Mouse (Mus musculus) ZHBTc4 (cell line): ENCODE results near the gene Sgf29.
A peak's percentile ranks its signal among the peaks of the same experiment; 100 is the strongest.

ENCODE experiments used
- DNase-seq: peaks from one replicate; pipeline ENCODE4 v3.0.0-alpha.2; 2011; ENCODE audit warnings: low read depth, low spot score

Sgf29 gene

GRCm38 (mm10) chr7:126642545-126643243 lies 6.4 kb upstream of the Sgf29 start:
- no peak for DNase-seq

DNA sequence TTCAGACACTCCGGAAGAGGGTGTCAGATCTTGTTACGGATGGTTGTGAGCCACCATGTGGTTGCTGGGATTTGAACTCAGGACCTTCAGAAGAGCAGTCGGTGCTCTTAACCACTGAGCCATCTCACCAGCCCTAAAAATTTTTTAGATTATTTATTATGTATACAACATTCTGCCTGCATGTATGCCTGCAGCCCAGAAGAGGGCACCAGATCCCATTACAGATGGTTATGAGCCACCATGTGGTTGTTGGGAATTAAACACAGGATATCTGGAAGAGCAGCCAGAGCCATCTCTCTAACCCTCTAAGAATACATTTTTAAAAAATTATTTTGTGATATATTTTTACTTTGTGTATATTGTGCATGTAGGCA lies 5.9 kb upstream of the Sgf29 start:
- peak; percentile 72 for DNase-seq

DNA sequence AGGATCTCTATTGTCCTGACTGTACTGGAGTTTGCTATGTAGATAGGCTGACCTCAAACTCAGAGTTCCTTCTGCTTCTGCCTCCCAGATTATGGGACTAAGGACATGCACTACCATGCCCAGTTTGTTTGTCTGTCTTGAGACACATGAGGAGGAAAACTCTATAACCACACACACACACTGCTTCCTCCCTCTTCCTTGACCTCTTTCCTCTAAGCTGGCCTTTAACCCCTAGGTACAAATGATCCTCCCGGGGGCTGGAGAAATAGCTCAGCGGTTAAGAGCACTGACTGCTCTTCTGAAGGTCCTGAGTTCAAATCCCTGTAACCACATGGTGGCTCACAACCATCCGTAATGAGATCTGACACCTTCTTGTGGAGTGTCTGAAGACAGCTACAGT lies 4.8 kb upstream of the Sgf29 start:
- DNase-seq = no peak

DNA sequence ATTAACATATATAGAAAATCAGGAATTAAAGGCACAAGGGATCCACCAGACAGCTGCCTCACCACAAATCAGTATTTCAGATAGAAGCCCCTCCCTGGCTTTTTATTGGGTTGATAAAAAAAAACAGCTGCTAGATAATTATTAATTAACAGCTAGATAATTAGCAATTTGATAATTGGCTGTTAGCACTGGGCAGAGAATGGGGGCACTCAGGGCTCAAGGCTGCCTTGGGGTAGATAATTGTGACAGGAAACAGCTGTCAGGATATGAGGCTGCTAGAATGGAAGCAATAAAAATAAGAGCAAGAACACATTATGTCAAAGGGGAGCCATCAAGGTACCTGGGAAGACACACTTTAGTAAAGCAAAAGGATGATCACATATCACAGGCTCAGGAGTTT lies 4.2 kb upstream of the Sgf29 start:
- no peak for DNase-seq

DNA sequence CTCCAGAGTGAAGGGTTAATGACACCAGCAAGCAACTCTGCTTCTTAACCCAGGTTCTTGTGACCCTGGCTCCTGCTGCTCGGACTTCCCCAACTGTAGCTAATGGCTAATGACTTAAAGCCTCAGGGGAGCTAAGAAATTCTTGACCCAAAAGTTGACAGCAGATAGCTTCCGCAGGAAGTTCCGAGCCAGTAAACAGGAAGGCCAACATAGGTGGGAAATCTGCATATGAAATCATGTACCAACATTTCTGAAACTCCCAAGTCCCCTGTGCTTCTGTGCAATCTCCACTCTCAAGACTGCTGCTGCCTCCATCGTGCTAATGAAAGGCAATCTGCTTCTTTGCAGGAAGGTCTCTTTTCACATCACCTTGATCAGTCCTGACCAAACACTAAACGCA lies 3.4 kb upstream of the Sgf29 start:
- DNase-seq = no peak

DNA sequence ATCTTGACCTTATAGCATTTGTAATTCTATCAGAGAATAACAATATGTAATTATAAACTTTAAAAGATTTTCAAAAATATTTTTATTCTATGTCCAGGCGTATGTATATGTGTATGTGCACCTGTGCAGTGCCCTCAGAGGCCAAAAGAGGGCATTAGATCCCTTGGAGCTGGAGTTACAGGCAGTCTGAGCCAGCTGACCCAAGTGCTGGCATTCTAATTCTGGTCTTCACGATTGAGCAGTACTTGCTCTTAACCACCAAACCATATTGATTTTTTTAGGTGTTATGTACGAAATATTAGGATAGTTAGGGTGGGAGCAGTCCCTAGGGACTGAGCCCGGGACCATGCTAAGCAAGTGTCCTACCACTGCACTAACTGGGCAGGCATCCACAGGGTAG lies 623 bp upstream of the Sgf29 start:
- peak; percentile 77 for DNase-seq

GRCm38 (mm10) chr7:126650852-126651251 lies 1.7 kb downstream of the Sgf29 start:
- DNase-seq = no peak

GRCm38 (mm10) chr7:126653991-126654390 lies 4.9 kb downstream of the Sgf29 start:
- DNase-seq = no peak

DNA sequence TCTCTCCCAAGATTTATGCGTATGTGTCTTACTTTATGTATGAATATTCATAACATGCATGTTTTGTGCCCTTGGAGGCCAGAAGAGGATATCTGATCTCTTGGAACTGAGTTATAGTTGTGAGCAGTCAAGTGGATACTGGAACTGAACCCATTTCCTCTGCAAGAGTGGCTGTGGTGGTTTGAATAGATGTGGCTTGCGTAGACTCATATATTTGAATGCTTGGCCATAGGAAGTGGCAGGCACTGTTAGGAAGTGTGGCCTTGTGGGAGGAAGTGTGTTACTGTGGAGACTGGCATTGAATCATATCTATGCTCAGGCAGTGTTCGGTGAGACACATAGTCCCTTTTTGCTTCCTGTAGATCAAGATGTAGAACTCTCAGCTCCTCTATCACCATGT lies 6.6 kb downstream of the Sgf29 start:
- no peak for DNase-seq

GRCm38 (mm10) chr7:126657522-126657921 lies 8.4 kb downstream of the Sgf29 start:
- DNase-seq = no peak

DNA sequence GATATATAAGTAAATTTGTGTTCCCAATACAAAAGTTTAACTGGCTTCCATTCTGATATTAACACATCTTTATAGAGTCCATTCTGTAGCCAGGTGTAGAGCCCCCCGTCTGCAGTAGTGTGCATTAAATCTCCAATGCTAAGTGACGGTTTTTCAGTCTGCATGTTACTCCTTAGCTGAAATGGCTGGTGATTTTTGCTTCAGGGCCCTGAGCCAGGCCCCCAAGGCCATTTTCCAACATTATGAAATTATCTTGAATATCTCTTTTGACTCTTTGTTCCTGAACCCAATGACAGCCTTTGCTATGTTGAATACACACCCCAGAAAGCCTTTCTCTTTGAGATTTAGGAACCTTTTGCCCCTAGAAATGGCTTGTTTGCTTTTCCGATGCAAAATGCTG lies 10.7 kb downstream of the Sgf29 start:
- no peak for DNase-seq

GRCm38 (mm10) chr7:126663646-126664045 lies 14.5 kb downstream of the Sgf29 start:
- no peak for DNase-seq

DNA sequence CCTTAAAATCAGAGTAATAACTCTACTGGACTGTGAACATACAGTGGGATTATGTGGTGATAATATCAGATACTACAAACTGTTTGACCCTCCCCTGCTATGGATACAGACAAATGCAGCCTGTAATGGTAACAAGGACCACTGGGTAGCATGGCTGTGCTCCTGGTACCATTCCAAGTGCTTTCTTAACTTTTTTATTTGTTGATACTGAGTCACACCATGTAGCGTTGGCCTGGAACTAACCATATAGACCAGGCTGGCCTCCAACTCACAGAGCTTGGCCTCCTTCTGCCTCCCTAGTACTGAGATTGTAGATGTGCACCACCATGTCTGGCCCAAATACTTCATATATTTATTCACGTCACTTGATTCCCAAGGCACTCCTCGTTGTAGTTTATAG lies 16.2 kb downstream of the Sgf29 start:
- DNase-seq = no peak

DNA sequence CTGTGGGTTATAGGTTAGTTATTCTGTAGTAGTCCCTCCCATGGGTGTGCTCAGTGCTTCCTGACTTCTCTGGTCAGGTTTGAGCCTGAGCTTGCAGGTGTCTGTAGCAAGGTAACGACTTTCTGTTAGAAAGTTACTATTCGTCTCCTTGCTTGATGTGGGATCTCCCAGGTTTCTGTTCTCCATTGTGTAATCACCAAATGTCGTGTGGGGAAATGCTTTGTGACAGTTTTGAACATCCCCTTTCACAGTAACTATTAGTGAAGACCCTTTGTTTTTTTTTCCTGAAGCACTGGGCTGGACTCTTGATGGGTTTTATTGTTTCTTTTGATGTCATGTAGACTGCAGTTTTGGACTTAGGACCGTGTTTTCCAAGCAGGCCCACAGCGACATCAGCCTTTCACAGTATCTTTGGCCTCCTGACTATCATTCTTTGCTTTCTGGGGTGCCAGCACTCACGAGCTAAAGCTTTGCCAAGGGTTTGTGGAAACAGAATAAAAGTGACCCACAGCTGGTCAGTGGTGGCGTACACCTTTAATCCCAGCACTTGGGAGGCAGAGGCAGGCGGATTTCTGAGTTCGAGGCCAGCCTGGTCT lies 18.5 kb downstream of the Sgf29 start:
- peak; percentile 58 for DNase-seq

- no peak for DNase-seq
Measured at GRCm38 (mm10) chr7:126668452-126668851, 19.3 kb downstream of the Sgf29 start.

DNA sequence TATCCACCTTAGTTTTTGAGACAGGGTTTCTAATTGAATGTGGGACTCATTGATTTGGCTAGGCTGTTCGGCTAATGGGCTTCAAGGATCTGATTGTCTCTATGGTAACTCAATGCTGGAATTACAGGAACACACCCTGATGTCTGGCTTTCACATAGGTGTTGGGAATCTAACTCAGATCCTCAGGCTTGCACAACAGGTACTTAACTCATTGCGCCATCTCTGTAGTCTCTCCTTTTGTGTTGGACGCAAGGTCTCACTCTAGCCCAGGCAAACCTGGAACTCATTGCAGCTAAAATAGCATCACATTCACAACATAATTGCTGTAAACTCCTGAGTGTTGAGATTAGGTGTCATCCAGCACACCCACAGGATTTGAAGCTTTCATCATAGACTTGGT lies 21.0 kb downstream of the Sgf29 start:
- no peak for DNase-seq

DNA sequence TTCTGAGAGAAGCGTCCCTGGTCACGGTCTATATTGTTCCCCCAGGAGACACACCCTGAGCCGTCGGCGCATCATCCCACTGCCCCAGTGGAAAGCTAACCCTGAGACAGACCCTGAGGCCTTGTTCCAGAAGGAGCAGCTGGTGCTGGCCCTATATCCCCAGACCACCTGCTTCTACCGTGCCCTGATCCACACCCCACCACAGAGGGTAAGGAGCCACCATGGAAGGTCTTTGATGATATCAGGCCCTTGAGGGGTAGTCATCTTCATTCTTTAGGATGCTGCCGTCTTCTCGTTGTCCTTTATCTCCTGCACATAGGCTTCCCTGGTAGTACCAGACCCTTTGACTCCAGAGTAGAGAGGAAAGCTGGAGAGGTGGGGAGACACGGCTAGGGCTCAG lies 23.0 kb downstream of the Sgf29 start:
- no peak for DNase-seq

- DNase-seq = no peak
Measured at GRCm38 (mm10) chr7:126675104-126675503, 26.0 kb downstream of the Sgf29 start.

DNA sequence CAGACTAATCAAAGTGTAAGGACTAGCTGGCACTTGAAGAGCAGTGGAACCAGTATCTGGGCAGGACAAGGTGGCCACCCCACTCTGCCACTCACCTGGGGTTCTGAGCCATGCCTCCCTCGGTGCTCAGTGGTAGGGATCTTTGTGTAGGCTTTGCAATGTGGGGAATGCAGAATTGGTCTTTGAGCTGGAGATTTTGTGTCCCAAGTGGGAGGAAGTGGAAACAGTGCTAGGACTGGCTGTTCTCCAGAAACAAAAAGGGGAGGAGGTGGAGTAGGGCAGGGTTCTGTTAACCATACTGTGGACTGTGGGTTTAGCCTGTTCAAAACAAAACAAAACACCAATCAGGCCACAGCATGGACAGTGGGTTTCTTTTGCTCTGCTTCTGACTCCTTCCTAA lies 27.1 kb downstream of the Sgf29 start, which contains the start of gene Sult1a1:
Gene Sult1a1, minus strand, starts transcription at position 226 of the 400 bp plus-strand sequence.
- no peak for DNase-seq

GRCm38 (mm10) chr7:126676631-126677220 lies 27.6 kb downstream of the Sgf29 start:
- no peak for DNase-seq

DNA sequence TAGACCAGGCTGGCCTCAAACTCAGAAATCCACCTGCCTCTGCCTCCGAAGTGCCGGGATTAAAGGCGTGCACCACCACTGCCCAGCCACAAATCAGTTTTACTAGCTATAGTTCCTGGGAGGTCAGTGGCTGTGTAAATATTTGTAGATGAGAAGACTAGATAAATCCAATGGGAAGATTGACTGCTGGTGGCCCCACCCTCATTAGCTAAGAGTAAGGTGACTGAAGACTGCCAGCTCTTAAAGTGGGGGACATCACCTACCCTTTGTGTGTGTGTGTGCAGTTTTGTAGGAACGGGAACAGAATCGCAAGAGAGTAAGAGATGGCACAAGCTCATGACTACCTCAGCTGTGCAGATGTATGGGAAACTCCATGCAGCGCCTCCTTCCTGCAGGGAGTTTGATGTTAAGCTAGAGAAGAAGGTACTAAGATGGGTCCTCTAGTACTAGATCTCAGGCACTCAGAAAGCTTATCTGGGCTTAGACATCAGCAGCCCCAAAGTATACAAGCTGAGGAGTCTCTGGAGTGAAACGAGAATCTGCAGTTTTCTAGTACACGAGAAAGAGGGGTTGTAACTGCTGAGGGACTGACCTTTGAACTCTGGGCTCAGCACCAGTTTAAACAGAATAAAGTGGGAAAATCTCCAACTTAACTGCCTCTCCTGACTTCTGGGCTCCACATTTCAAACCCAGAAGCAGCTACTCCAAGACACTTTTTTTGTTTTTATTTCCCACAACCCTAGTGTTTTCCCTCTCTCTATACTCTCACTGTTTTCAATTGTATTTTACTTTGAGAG lies 29.6 kb downstream of the Sgf29 start:
- no peak for DNase-seq

GRCm38 (mm10) chr7:126679683-126680082 lies 30.6 kb downstream of the Sgf29 start:
- no peak for DNase-seq
